Mouse (Mus musculus) brain, adult 2 months (tissue): ENCODE data around the gene Gp5.

Source experiments
- DNase-seq: peaks from one replicate; pipeline ENCODE4 v3.0.0; 2011; ENCODE audit warnings: low read depth, low spot score

Gp5 gene

DNA sequence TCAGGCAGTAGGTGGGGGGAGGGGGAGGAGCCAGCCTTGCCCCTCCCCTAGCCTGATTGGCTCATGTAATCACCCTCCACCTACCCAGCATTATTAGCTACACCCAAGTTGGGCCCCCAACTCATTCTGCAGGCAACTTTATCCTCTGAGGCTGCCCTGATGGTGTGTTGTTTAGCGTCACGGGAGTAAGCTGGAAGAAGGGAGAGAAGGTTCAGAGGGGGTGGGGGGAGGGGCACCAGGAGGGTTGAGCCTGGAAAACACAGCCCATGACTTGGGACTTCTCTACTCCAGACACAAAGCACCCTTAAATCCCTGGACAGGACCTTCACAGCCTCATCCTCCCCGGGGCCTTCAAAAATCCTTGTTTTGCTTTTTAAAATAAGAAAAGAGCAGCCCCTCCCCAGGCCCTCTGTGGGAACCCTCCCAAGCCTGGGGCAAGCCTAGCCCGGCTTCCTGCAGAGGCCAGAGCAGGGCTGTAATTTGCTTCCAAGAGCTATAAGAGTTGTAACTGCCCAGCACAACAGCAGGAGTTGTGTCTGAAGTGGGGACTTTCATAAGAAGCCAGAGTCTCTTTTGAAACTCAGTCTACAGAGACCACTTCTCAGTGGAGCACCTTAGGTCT, 29.8 kb downstream of the Gp5 start:
- DNase-seq, result no peak

DNA sequence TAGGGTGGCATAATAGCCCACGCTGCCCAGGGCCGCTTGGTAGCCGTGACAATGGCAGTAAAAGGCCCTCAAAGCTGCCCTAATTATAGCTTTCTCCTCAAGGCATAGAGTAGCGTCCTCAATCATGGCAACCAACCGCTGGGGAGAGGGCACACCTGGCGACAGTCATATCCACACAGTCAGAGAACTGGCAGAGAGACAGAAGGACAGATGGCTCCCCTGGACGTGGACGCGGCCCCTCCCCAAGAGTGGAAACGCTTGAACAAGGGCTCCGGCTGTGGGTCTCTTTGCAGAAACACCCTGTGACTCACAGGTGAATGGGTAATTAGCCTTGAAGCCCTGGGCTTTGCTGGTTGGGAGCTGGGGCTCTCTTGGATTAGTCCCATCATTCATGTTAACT, 32.2 kb downstream of the Gp5 start:
- DNase-seq, result no peak

DNA sequence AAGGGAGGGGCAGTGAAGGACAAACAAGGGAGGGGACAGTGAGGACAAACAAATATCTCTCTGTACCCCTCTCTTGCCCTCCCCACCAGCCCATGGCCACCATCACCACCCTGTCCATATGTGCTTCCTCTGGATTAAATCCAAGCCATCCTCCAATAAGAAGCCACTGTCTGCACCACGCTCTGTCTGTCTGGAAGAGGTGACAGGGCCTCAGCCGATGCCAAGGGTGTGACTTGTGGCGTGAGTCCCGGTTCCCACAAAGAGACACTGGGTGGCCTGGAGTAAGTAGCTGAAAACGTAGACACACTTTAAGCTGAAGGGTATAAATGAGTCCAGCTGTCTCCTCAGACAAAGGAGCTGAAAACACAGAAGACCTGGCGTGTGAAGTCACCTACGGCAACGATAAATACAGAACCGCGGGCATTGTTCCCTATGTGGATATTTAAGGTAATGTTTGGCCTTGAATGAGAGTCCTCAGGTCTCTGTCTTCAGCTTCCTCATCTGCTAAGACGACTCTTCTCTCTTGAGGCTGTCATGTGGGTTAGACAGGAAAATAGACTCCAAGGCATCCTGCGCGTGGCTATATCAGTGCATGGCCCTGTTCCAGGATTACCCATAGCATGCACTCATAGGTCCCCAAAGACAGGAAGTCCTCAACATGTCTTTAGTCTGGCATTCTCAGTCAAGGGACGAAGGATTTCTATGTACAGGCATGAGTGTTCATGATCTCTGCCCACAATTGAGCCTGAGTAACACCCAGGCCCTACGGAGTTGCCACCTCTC, 34.8 kb downstream of the Gp5 start:
- DNase-seq, result no peak

DNA sequence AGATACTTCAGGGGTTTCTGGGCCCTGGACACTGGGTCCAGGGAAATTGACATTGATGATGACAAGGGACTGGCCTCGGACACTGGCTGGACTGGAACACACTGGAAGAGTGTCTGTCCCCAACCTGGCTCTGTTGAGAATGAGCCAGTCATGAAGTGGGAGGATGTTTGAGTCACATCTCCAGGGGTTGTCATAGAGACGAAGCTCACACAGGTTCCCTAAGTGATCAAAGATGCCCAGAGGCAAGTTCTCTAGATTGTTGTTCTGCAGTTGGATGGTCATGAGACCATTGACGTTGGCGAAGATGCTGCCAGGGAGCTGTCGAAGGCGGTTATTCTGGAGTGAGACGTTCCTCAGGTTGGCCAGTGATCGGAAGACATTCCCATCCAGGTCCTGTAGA, 37.5 kb downstream of the Gp5 start:
- peak; percentile 67 for DNase-seq

DNA sequence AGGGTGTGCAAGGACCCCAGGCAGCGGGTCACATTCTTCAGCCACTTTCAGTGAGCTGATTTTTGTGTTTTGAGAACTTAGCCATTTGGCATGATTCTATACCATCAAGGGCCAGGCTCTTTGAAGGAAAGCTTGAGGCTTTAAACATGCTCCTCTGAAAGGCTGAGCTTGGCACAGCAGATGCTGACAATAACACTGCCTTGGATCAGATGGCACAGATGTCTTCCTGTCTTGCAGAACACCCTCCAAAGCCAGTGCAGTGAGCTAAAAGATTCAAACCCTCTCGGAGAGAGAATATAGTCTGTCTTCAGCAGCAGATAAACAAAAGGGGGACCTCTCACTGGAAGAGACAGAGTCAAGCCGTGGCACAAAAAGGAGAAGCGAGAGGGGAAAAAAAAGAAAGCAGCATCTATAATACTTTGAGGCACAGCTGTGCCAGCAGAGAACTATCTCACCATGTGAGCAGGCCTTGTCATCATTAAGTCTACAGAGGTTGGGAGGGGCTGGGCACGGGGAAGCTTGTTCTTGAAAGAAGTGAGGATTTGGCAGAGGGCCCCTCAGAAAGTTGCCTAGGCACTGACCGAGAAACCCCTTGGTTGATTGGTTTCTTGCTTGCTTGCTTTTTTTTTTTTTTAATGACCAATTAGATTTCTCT, 38.5 kb downstream of the Gp5 start:
- DNase-seq, result peak; percentile 68

DNA sequence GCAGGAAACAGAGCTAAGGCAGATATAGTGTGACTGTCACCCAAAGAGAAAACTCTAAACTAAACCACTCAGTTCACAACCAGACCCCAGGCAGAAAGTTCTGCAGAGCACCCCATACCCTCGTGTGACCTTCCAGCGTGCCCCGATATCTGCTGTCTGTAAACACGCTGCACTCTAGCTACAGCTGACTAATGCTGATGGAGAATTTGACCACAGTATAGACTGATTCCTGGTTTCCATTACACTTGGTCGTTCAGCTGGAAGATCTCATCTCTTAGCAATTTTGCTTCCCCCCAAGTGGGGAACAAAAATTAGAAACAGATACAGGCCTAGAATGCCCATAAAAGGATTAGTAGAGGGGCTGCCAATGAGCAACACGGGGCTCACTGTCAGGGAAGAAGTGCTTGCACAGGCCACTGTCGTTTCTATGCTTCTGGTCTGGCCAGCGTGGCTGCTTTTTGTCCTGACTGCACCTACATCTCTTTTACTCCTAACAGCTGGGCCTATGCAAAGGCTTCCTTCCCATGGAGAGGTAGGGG, 39.3 kb downstream of the Gp5 start:
- no peak for DNase-seq

DNA sequence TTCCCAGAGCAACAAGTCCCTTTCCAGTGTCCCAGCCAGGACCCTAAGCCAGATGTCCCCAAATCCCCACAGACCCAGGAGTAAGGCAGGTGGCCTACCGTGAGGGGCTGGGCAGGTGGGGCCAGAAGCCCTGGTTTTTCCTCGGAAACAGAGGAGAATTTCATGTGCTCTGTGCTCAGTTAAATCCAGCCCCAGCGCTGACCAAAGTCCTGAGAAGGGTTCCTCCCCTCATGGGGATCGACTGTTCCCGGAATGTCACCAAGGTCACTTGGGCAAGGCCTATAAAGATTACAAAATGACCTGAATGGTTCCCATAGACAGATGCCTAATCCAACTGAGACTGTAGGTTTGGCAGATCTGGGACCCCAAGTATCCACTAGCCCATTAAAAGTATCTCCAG, 43.2 kb downstream of the Gp5 start, which contains the start of gene Cpn2:
Cpn2 (minus strand) TSS at position 141 of the 400 bp plus-strand sequence.
- DNase-seq, result no peak

DNA sequence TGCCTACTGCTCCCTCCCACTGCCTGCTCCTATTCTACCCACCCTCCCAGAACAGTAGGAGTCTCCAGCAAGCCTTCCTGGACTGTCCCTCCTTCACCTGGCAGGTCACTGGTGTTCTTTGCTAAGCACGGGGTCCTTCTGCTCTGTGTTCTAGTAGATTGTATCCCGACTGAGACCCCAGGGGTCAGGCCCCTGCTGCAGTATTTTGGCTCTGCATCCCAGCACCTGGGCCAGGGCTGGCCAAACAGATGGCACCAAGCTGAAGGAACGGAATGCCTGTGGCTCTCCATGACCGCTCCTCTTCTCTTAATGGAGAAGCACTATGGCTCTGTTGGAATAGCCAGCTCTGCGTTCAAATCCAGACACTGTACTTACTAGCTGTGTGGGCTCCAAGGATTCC, 44.0 kb downstream of the Gp5 start:
- no peak for DNase-seq

DNA sequence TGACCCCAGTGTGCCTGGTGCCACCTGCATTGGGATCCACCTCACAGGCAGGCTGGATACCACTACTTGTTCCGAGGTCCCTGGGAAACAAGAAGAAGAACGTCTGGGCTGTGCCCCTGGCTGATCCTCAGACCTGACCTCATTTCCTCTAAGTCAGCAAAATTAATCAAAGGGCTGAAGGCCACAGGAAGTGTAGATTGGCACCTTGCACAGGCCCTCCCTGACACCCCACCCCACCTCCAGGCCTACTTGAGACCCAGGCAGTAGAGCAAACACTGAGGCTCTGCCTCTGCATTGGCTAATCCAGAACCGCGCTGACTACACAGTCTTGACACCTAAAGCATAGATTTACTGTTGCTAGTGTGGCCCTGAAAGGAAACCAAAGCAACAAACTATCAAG, 45.0 kb downstream of the Gp5 start:
- no peak for DNase-seq

DNA sequence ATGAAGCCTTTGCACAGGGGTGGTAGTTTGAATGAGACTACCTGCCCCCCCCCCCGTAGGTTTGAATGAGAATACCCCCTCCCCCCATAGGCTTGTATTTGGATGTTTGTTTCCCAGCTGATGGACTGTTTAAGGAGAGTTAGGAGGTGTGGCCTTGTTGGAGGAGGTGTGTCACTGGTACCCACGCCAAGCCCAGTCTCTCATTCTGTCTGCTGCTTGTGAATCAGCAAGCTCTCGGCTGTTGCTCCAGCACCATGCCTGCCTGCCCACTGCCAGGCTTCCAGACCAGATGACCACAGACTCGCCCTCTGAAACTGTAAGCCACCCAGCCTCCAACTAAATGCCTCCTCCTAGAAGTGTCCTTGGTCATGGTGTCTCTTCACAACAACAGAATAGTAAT, 47.4 kb downstream of the Gp5 start:
- DNase-seq, result no peak

DNA sequence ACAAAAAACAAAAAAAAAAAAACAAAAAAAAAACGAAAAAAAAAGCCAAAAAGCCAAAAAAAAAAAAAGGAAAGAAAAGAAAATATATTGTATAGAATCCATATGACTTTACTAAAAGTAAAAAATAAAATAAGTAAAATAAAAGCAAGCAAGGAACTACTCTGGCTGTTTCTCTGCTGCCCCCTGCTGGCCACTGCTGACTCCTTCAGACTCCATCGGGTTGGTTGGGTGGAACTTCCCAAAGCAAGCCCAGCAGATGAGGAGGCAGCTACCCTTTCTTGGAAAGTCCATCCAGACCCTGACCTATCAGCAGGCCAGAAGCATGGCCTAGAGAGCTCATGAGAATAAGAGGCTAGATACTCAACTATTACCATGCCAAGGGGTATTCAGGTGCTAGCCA, 47.9 kb downstream of the Gp5 start:
- DNase-seq, result peak; percentile 79

DNA sequence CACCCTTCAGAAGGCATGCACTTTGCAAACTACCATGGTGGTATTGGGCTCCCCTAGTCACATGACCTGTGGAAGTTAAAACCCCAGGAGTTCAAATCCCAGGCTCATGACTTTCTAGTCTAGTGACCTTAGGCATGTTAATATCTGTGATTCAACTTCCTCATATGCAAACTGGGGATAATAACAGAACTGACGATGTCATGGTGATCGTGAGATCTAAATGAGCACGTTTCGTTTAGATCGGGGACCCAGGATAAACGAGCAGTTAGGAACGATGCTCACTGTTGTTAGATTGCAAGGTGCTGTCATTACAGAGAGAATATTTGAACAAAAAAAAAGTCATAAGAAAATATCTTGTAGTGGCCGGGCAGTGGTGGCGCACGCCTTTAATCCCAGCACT, 48.4 kb downstream of the Gp5 start:
- no peak for DNase-seq

DNA sequence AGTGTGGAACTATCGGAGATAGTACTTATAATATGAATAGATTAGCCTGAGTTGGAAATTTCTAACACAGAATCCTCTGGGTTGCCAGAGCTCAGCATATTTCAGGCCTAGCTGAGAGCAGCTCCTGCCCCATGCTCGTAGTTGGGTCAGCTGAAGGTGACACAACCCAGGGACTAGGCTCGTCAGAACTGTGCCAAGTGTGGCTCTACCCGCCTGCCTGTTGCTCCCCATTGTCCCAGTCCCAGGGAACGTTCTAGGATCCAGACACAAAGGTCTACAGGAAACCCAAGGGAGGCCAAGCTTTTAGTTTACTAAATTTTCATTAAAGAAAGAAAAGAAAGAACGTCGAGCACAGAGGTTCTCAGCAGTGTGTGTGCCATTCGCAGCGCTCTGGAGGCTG, 49.2 kb downstream of the Gp5 start:
- no peak for DNase-seq

DNA sequence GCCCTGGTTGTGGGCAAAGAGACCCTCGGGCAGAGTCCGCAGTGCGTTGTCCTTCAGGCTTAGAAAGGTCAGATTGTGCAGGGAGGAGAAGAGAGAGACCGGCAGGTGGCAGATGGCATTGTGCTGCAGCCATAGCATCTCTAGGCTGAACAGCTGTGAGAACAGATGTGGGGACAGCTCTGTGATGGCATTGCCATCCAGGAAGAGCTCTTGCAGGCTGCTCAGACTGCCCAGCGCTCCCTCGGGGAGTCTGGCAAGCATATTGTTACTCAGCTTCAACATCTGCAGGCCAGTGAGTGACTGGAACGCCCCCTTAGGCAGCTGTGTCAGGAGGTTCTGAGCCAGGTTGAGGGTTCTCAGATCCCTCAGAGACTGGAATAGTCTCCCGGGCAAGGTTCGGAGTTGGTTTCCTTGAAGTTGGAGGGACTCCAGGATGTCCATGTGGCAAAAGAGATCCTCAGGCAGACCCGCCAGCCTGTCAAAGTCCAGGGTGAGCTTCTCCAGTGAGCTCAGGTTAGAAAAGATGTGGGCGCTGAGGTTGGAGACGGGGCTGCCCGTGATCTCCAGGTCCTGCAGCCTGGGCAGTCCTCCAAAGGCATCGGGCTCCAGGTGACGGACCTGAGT, 50.5 kb downstream of the Gp5 start:
- no peak for DNase-seq

DNA sequence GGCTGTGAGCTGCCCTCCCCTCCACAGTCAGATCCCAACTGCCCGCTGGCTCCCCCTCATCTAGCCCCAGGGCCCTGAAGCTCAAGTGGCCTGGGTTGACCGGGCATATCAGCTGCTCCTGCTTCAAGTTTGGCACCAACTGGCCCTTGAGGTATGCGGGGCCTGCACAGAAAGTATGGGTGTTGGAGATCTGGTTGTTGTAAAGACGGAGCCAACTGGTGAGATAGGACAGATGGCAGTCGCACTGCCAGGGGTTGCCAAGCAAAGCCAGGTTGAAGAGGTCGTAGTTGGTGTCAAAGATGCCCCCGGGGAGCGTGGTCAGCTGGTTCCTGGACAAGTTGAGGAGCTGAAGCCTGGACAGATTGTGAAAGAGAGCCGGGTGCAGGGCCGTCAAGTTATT, 51.1 kb downstream of the Gp5 start:
- no peak for DNase-seq

DNA sequence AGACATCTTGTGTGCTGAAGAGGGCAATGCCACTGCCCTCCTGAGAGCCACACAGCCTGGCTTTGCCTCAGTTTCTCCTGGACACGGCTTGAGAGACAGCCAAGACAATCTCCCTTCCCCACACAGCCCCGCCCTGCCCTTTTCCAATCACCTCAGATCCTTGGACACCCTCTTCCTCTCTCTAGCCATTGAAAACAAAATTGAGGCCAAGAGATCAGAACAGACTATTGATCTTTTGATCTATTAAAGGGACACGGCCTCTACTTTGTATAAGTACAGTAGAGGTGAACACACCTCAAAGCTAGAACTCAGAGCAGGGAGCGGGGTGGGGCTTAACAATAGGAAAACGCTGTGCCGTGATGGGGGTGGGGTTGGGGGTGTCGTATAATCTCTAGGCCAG, 52.1 kb downstream of the Gp5 start:
- no peak for DNase-seq

DNA sequence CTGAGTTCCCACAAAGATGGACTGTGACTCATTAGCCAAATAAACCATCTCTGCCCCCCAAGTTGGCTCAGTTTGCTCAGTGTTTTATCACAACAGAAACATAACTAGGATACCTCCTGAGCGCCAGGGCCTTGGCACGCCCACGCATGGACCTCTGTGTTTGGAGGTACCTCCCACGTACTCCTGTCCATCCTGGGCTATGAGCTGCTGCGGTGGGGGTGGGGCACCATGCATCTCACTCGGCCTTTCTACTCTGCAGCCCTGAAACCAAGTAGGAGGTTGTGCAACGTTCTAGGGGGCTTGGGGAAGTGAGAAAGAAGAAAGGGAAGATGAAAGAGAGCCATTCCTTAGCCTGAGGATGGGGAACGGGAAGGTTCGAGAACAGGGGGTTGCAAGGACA, 52.9 kb downstream of the Gp5 start:
- no peak for DNase-seq
